Mouse (Mus musculus) bone marrow, adult 2 months (tissue): Measurements from ENCODE around the gene Tspan3. TPM values are rescaled to one million over a fixed set of nuclear protein-coding genes. Genes with fewer than 3 reads are reported as not detected.

Experiments used
- H3K27ac ChIP-seq: fragments of 200-500 bp; 2 replicates; pipeline ENCODE4 v1.5.1; 2012; ENCODE audit warnings: low read depth, mild to moderate bottlenecking, control low read depth, inconsistent platforms, low read length; ENCODE audit not compliant: control insufficient read depth, poor library complexity, insufficient read depth
- H3K4me1 ChIP-seq: fragments of 200-500 bp; 2 replicates; pipeline ENCODE4 v1.6.1; 2011; ENCODE audit warnings: low read length; ENCODE audit not compliant: control insufficient read depth, insufficient read depth
- H3K4me3 ChIP-seq: fragments of 200-500 bp; replicated peaks from 2 replicates; pipeline ENCODE3; 2011; ENCODE audit warnings: mild to moderate bottlenecking, low read depth, low read length, control low read depth; ENCODE audit not compliant: control insufficient read depth
- CTCF ChIP-seq: fragments of 200-500 bp; IDR thresholded peaks from 2 replicates; pipeline ENCODE4 v1.5.1; 2011; ENCODE audit warnings: low read length, control low read depth; ENCODE audit not compliant: control insufficient read depth, insufficient read depth
- POLR2A ChIP-seq: fragments of 200-500 bp; IDR thresholded peaks from 2 replicates; pipeline ENCODE4 v1.6.1; 2011; ENCODE audit warnings: low read depth, mild to moderate bottlenecking, control low read depth, low read length, borderline replicate concordance; ENCODE audit not compliant: control insufficient read depth
- WGBS: fragments of 180-500 bp; shearing (Covaris S2); methylation state at CpG from one replicate; pipeline ENCODE4 v1.1.7; 2018; 5-methylcytosine and 5-hydroxymethylcytosine counted together
- polyA plus RNA-seq: library from polyadenylated mRNA; stranded (reverse); fragments of >200 nt; gene quantifications from 2 replicates; pipeline ENCODE4 v1.2.4, GENCODE M21; 2011; ENCODE audit warnings: low replicate concordance; ENCODE audit not compliant: missing spikeins, insufficient read depth, insufficient read length

Gene Tspan3
- polyA plus RNA-seq, 1 experiment, result 9.4 TPM

DNA sequence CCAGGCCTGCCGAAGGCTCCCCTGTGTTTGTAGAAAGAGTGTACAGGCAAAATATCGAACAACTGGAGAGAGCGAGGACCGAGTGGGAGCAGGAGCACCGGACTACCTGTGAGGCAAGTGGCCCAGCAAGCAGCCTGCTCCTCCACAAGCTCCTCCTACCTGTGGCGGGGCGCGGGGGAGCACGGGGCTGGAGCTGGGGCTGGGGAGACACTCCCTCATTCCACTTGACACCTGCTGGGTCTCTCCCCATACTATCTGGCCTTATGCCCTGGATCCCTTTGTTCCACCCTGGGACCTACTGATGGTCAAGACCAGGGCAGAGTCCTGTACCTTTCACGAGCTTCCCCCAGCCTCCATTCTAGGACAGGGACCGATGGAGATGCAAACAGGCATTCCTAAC, 40.7 kb downstream of the Tspan3 start:
- no peak overlapping the region for H3K4me3 ChIP-seq
- WGBS, result 83% methylated on average over 11 of the region's 11 CpGs
- TF ChIP-seq CTCF (no peak), POLR2A (no peak)
- H3K27ac ChIP-seq, result no peak overlapping the region
- no peaks in the 10 kb centered on the region for H3K4me1 ChIP-seq

DNA sequence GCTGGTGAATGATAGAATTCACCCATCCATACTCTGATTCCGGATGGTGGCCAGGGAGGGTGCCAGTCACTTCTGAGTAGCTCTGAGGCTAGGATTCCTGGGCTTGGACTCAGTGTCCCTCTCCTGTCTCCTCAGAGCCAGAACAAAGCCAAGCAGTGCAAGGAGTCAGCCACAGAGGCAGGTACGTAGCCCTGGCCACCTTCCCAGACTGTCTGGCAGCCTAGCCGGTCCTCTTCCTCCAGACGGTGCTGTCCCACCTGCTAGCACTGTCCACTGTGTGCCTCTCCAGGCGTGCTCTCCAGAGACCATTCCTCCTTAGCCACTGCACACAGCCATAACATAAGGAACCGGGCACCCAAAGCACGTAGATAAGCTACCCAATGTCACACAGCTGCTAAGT, 41.7 kb downstream of the Tspan3 start:
- TF ChIP-seq POLR2A (no peak), CTCF (no peak)
- Histone ChIP-seq H3K4me3 (no peak overlapping the region), H3K27ac (no peak overlapping the region), H3K4me1 (no peaks in the 10 kb centered on the region)
- WGBS, result 83% methylated on average over 7 of the region's 7 CpGs

DNA sequence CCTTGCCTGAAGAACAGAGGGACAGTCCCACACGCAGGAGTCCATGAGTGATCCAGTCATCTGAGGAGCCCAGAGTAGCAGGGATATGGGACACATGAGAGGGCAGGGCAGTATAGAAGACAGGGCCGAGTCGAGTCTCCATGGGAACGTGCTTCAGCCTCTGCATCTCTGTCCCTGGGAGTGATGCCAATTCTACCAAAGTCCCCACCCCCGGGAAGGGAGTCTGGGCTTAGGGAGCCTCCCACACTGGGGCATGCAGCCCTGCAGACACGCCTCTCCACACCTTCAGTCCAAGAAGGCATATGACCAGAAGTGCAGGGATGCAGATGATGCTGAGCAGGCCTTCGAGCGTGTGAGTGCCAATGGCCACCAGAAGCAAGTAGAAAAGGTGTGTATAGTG, 42.3 kb downstream of the Tspan3 start:
- Histone ChIP-seq H3K4me1 (no peaks in the 10 kb centered on the region), H3K4me3 (no peak overlapping the region), H3K27ac (no peak overlapping the region)
- TF ChIP-seq POLR2A (no peak), CTCF (no peak)
- WGBS, result 73% methylated on average over 8 of the region's 8 CpGs

DNA sequence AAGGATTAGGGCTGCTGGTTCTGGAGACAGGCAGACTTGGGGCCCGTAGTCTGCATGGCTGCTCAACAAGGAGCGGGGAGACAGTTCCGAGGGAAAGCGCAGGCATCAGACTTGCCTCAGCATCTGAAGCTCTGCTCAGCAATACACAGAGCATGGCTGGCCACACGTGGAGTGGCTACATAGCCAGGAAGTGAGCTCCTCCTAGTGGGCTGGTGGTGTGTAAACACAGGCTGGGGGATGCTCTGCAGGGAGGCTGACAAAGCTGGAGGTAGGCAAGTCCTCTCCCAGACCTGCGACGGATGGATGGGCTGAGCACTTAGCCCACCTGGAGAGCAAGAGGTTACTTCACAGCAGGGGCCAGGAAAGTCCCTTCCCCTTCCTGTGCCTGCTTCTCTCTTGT, 44.2 kb downstream of the Tspan3 start:
- Histone ChIP-seq H3K27ac (no peak overlapping the region), H3K4me1 (no peaks in the 10 kb centered on the region), H3K4me3 (no peak overlapping the region)
- 72% methylated on average over 7 of the region's 7 CpGs for WGBS
- no peak for TF ChIP-seq POLR2A
- TF ChIP-seq CTCF, result peak; percentile 63

DNA sequence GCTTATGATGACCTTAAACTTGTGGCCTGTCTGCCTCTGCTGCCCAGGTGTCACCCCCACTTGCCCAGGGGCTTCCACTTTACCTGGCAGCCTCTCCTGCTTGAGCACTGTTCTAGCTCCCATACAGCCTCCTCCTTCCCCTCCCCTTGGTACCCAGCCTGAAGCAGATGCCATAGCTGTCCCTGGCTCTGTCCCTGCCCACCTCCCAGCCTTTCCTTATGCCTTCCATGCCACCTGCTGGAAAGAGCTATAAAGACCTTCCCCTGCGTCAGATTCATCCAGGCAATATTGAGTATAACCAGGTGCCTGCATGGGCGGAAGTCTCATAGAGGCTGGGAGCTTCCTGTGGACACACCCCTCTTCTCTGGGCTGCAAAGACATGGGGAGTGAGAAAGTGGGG, 45.6 kb downstream of the Tspan3 start:
- no peak overlapping the region for H3K4me3 ChIP-seq
- H3K4me1 ChIP-seq, result no peaks in the 10 kb centered on the region
- TF ChIP-seq POLR2A (no peak), CTCF (no peak)
- 85% methylated on average over 2 of the region's 2 CpGs for WGBS
- no peak overlapping the region for H3K27ac ChIP-seq

DNA sequence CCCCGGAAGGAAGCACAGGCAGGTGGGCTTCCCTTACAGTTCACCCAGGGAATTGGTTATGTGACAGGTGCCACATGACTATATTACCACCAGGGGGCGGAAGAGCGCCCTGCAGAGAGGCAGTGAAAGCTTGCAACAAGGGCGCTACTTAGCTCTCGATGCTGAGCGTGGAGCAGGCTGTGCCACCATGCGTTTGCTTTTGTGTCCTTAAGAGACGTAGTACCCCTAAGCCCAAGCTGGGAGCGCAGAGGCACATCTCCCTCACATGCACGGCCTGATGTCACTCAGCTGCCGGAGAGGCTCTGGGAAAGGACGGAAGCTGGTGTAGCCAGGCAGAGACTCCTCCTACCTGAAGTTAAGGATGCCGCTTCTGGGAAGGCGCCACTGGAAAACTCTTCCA, 46.7 kb downstream of the Tspan3 start:
- 36% methylated on average over 14 of the region's 14 CpGs for WGBS
- Histone ChIP-seq H3K4me1 (no peaks in the 10 kb centered on the region; the same call in 1 of the 2 replicates), H3K4me3 (no peak overlapping the region), H3K27ac (no peak overlapping the region)
- TF ChIP-seq POLR2A, result no peak
- TF ChIP-seq CTCF, result peak; percentile 94

DNA sequence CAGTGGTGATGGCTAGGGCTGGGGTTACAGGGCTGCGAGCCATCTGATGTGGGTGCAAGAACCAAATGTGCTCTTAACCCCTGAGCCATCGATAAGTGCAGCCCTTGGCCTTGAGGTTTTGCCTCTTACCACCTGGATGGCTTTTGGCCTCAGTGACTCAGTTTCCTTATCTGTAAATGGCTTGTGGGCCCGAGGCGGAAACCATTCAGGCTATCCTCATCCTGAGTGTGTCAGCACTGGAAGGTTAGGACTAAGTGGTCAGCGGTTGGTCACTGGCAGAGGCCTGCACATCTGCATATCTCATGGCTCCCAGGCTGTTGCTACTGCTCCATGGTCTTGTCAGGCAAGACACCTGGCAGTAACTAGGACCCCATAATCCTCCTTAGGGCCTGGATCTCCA, 47.2 kb downstream of the Tspan3 start:
- no peak overlapping the region for H3K4me3 ChIP-seq
- WGBS, result 79% methylated on average over 5 of the region's 5 CpGs
- no peak for TF ChIP-seq POLR2A
- H3K4me1 ChIP-seq, result no peaks in the 10 kb centered on the region; the same call in 1 of the 2 replicates
- no peak overlapping the region for H3K27ac ChIP-seq

DNA sequence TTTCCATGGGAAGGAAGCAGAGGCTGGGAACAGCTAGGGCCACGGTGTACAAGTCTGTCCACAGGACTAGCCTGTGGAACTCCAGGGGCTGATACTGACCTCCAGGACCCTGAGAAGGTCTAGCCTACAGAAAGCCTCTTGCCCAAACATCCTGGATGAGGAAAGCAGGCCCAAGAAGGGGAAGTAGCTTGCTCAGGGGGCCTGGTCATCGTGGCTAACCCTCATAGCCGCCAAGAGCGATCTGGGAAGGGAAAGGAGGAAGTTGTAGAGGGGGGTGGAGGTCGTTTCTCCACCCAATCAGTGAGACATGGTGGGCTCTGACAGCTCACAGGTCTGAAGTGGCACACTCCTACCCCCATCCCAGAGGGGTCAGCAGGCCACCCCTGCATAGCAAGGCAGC, 57.1 kb downstream of the Tspan3 start:
- 14% methylated on average over 5 of the region's 5 CpGs for WGBS
- H3K27ac ChIP-seq, result peak overlapping the region; percentile 81
- TF ChIP-seq POLR2A (no peak), CTCF (no peak)
- H3K4me1 ChIP-seq, result peaks cover 29% of the 10 kb centered on the region
- no peak overlapping the region for H3K4me3 ChIP-seq

DNA sequence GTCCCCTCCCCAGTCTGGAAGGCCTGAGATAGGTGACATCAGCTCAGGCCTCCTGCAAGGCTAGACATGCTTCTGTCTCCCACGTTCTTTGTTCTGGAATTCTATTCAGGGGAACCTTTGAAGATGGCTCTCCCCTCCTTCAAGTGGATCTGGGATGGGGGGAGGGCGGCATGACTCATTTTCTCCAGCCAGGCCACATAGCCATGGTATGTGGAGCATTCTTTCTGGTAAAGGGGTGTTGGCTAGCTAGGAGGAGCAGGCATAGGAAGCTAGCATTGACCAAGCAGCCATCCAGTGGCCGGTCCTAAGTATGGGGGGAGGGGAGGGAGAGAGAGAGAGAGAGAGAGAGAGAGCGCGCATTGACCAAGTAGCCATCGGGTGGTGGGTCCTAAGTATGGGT, 57.8 kb downstream of the Tspan3 start:
- TF ChIP-seq CTCF (no peak), POLR2A (no peak)
- H3K4me3 ChIP-seq, result no peak overlapping the region
- peak overlapping the region; percentile 74 for H3K27ac ChIP-seq
- H3K4me1 ChIP-seq, result peaks cover 33% of the 10 kb centered on the region
- WGBS, result 49% methylated on average over 6 of the region's 6 CpGs
